Mouse (Mus musculus) lung, embryonic 16.5 days (tissue): Measurements from ENCODE around the gene Tecpr1. TPM values are rescaled to one million over a fixed set of nuclear protein-coding genes. Genes with fewer than 3 reads are reported as not detected.
A peak's percentile ranks its signal among the peaks of the same experiment; 100 is the strongest.

Experiments used
- ATAC-seq: fragments of 200-750 bp; cut with Nextera tagmentation; 2 replicates; pipeline ENCODE4 v1.8.0; 2017; ENCODE audit warnings: low read depth, mild to moderate bottlenecking, moderate library complexity
- H3K27ac ChIP-seq: fragments of 300-500 bp; sonication (generic); 2 replicates; pipeline ENCODE4 v1.5.1; 2014; ENCODE audit warnings: mild to moderate bottlenecking, control low read depth, low read length
- H3K27me3 ChIP-seq: fragments of 300-500 bp; sonication (generic); 2 replicates; pipeline ENCODE4 v1.6.1; 2014; ENCODE audit warnings: low read depth, low read length, mixed read lengths; ENCODE audit not compliant: control insufficient read depth, insufficient read depth
- H3K36me3 ChIP-seq: fragments of 300-500 bp; sonication (generic); 2 replicates; pipeline ENCODE4 v1.6.1; 2014; ENCODE audit warnings: low read length; ENCODE audit not compliant: control insufficient read depth, insufficient read depth
- H3K4me1 ChIP-seq: fragments of 300-500 bp; sonication (generic); replicated peaks from 2 replicates; pipeline ENCODE4 v1.6.1; 2014; ENCODE audit warnings: low read length, mixed read lengths; ENCODE audit not compliant: control insufficient read depth, insufficient read depth
- H3K4me2 ChIP-seq: fragments of 300-500 bp; sonication (generic); 2 replicates; pipeline ENCODE4 v1.6.1; 2014; ENCODE audit warnings: low read depth, low read length, control low read depth
- H3K4me3 ChIP-seq: fragments of 300-500 bp; sonication (generic); 2 replicates; pipeline ENCODE4 v1.5.1; 2014; ENCODE audit warnings: mild to moderate bottlenecking, low read length, control low read depth
- H3K9ac ChIP-seq: fragments of 300-500 bp; sonication (generic); 2 replicates; pipeline ENCODE4 v1.6.1; 2014; ENCODE audit warnings: low read length, control low read depth
- H3K9me3 ChIP-seq: fragments of 300-500 bp; sonication (generic); 2 replicates; pipeline ENCODE4 v1.6.1; 2016; ENCODE audit warnings: low read length; ENCODE audit not compliant: control insufficient read depth
- WGBS: fragments of 180-500 bp; shearing (Covaris S2); extraction: QIAGEN DNeasy Blood & Tissue Kit; methylation state at CpG from one replicate; pipeline ENCODE4 v1.1.7; 2014; 5-methylcytosine and 5-hydroxymethylcytosine counted together
- polyA plus RNA-seq: library from polyadenylated mRNA; unstranded; fragments of >200 nt; fragmentation: Nextera tagmentation; extraction: Ambion mirVana; gene quantifications from 2 replicates; pipeline ENCODE4 v1.2.1, GENCODE M21; 2015

Gene Tecpr1
- polyA plus RNA-seq, 1 experiment from 2014 or later, result 28.4 TPM

- peaks cover 27% of the 10 kb centered on the region for H3K4me1 ChIP-seq
- H3K4me3 ChIP-seq, result no peak overlapping the region
- H3K9me3 ChIP-seq, result no peaks in the 10 kb centered on the region
- H3K9ac ChIP-seq, result no peak overlapping the region
- H3K36me3 ChIP-seq, result no peaks in the 10 kb centered on the region
- ATAC-seq, result no peak
- WGBS, result 20% methylated on average over 7 of the region's 7 CpGs
- no peak overlapping the region for H3K27ac ChIP-seq
- H3K27me3 ChIP-seq, result no peaks in the 10 kb centered on the region
- no peak overlapping the region for H3K4me2 ChIP-seq
Measured at GRCm38 (mm10) chr5:144154528-144154927, 68.9 kb downstream of the Tecpr1 start.

GRCm38 (mm10) chr5:144151270-144151669 is 72.1 kb downstream of the Tecpr1 start:
- no peak overlapping the region for H3K4me3 ChIP-seq
- no peak overlapping the region for H3K4me2 ChIP-seq
- H3K9me3 ChIP-seq, result no peaks in the 10 kb centered on the region
- H3K4me1 ChIP-seq, result peaks cover 21% of the 10 kb centered on the region
- H3K27ac ChIP-seq, result peak overlapping the region; percentile 66
- no peak overlapping the region for H3K9ac ChIP-seq
- H3K36me3 ChIP-seq, result peaks cover 7% of the 10 kb centered on the region
- WGBS, result 59% methylated on average over 4 of the region's 4 CpGs
- no peaks in the 10 kb centered on the region for H3K27me3 ChIP-seq
- peak; percentile 44; the same call in 1 of the 2 replicates for ATAC-seq

GRCm38 (mm10) chr5:144149530-144149929 is 73.9 kb downstream of the Tecpr1 start:
- no peak for ATAC-seq
- H3K4me3 ChIP-seq, result no peak overlapping the region
- H3K27ac ChIP-seq, result no peak overlapping the region
- 89% methylated on average over 4 of the region's 4 CpGs for WGBS
- no peaks in the 10 kb centered on the region for H3K9me3 ChIP-seq
- no peak overlapping the region for H3K9ac ChIP-seq
- peaks cover 7% of the 10 kb centered on the region for H3K36me3 ChIP-seq
- no peaks in the 10 kb centered on the region for H3K27me3 ChIP-seq
- no peak overlapping the region for H3K4me2 ChIP-seq
- H3K4me1 ChIP-seq, result peaks cover 21% of the 10 kb centered on the region

- Histone ChIP-seq H3K4me3 (no peak overlapping the region), H3K27ac (no peak overlapping the region), H3K36me3 (peaks cover 7% of the 10 kb centered on the region), H3K4me1 (peaks cover 18% of the 10 kb centered on the region), H3K4me2 (no peak overlapping the region), H3K27me3 (no peaks in the 10 kb centered on the region), H3K9ac (no peak overlapping the region), H3K9me3 (no peaks in the 10 kb centered on the region)
- no peak for ATAC-seq
Measured at GRCm38 (mm10) chr5:144146898-144147297, 76.5 kb downstream of the Tecpr1 start.

Other genes with a start within 250 kb of the Tecpr1 start
- 79.3 and 82.1 TPM in 2 replicates for gene Ccz1, start 208.7 kb downstream of the Tecpr1 start, polyA plus RNA-seq
- gene Ocm, start 196.9 kb downstream of the Tecpr1 start, polyA plus RNA-seq, result 0.24 and 0.47 TPM in 2 replicates
- gene Lmtk2, start 123.2 kb downstream of the Tecpr1 start, polyA plus RNA-seq, result 3.7 TPM in 2 replicates
- gene Bhlha15, start 33.3 kb downstream of the Tecpr1 start, polyA plus RNA-seq, result 0.33 and 0.59 TPM in 2 replicates
- gene Bri3, start 20.8 kb upstream of the Tecpr1 start, polyA plus RNA-seq, result 114 and 124 TPM in 2 replicates
- gene Baiap2l1, start 134.5 kb upstream of the Tecpr1 start, polyA plus RNA-seq, result 12.2 and 12.3 TPM in 2 replicates